Mouse (Mus musculus) limb, embryonic 11.5 days (tissue): ENCODE results near the gene Otop2. TPM values are rescaled to one million over a fixed set of nuclear protein-coding genes. Genes with fewer than 3 reads are reported as not detected.

Source experiments
- ATAC-seq: fragments of 200-750 bp; cut with Nextera tagmentation; 2 replicates; pipeline ENCODE4 v1.8.0; 2017; ENCODE audit warnings: low read depth; ENCODE audit not compliant: insufficient number of reproducible peaks, low FRiP score, low TSS enrichment
- DNase-seq: peaks from one replicate; pipeline ENCODE4 v3.0.0-alpha.2; 2015; ENCODE audit warnings: low spot score
- H3K27ac ChIP-seq: fragments of 300-500 bp; sonication (generic); replicated peaks from 2 replicates; pipeline ENCODE4 v1.5.1; 2014; ENCODE audit warnings: low read depth, mild to moderate bottlenecking, low read length
- H3K27me3 ChIP-seq: fragments of 300-500 bp; sonication (generic); 2 replicates; pipeline ENCODE4 v1.6.1; 2014; ENCODE audit warnings: mild to moderate bottlenecking, low read length, mixed read lengths; ENCODE audit not compliant: control insufficient read depth, insufficient read depth
- H3K36me3 ChIP-seq: fragments of 300-500 bp; sonication (generic); 2 replicates; pipeline ENCODE4 v1.6.1; 2014; ENCODE audit warnings: mild to moderate bottlenecking, low read length, moderate library complexity, mixed read lengths; ENCODE audit not compliant: control insufficient read depth, insufficient read depth
- H3K4me1 ChIP-seq: fragments of 300-500 bp; sonication (generic); 2 replicates; pipeline ENCODE4 v1.6.1; 2014; ENCODE audit warnings: low read length, mixed read lengths; ENCODE audit not compliant: control insufficient read depth, insufficient read depth
- H3K4me2 ChIP-seq: fragments of 300-500 bp; sonication (generic); 2 replicates; pipeline ENCODE4 v1.6.1; 2014; ENCODE audit warnings: low read depth, mild to moderate bottlenecking, moderate library complexity; ENCODE audit not compliant: severe bottlenecking
- H3K4me3 ChIP-seq: fragments of 300-500 bp; sonication (generic); 2 replicates; pipeline ENCODE4 v1.5.1; 2014; ENCODE audit warnings: low read depth, low read length
- H3K9ac ChIP-seq: fragments of 300-500 bp; sonication (generic); 2 replicates; pipeline ENCODE4 v1.6.1; 2014; ENCODE audit warnings: mild to moderate bottlenecking, low read length
- H3K9me3 ChIP-seq: fragments of 300-500 bp; sonication (generic); 2 replicates; pipeline ENCODE4 v1.6.1; 2016; ENCODE audit warnings: low read length; ENCODE audit not compliant: control insufficient read depth
- WGBS: fragments of 180-500 bp; shearing (Covaris S2); extraction: QIAGEN DNeasy Blood & Tissue Kit; methylation state at CpG from one replicate; pipeline ENCODE4 v1.1.7; 2014; 5-methylcytosine and 5-hydroxymethylcytosine counted together
- polyA plus RNA-seq: library from polyadenylated mRNA; unstranded; fragments of >200 nt; fragmentation: Nextera tagmentation; extraction: Ambion mirVana; gene quantifications from 2 replicates; pipeline ENCODE4 v1.2.1, GENCODE M21; 2014

The Otop2 gene
- polyA plus RNA-seq, 1 experiment from 2014 or later, result not detected

GRCm38 (mm10) chr11:115287386-115287785 lies 19.6 kb upstream of the Otop2 start:
- H3K9ac ChIP-seq, result no peak overlapping the region
- no peaks in the 10 kb centered on the region for H3K4me1 ChIP-seq
- H3K27me3 ChIP-seq, result no peaks in the 10 kb centered on the region
- H3K9me3 ChIP-seq, result no peaks in the 10 kb centered on the region
- no peaks in the 10 kb centered on the region for H3K36me3 ChIP-seq
- no peak overlapping the region for H3K27ac ChIP-seq
- H3K4me3 ChIP-seq, result no peak overlapping the region
- H3K4me2 ChIP-seq, result no peak overlapping the region
- 86% methylated on average over 5 of the region's 5 CpGs for WGBS
- no peak for ATAC-seq
- no peak for DNase-seq

- no peak overlapping the region for H3K27ac ChIP-seq
- no peak overlapping the region for H3K4me2 ChIP-seq
- no peaks in the 10 kb centered on the region for H3K4me1 ChIP-seq
- no peaks in the 10 kb centered on the region for H3K36me3 ChIP-seq
- DNase-seq, result no peak
- no peaks in the 10 kb centered on the region for H3K9me3 ChIP-seq
- H3K9ac ChIP-seq, result no peak overlapping the region
- no peak overlapping the region for H3K4me3 ChIP-seq
- ATAC-seq, result no peak
- no peaks in the 10 kb centered on the region for H3K27me3 ChIP-seq
- WGBS, result 86% methylated on average over 2 of the region's 2 CpGs
Observed at GRCm38 (mm10) chr11:115288305-115288704, 18.7 kb upstream of the Otop2 start.

- Histone ChIP-seq H3K27me3 (no peaks in the 10 kb centered on the region), H3K9ac (no peak overlapping the region), H3K27ac (no peak overlapping the region), H3K36me3 (no peaks in the 10 kb centered on the region), H3K4me2 (no peak overlapping the region), H3K4me3 (no peak overlapping the region), H3K4me1 (no peaks in the 10 kb centered on the region), H3K9me3 (no peaks in the 10 kb centered on the region)
- ATAC-seq, result no peak
- no peak for DNase-seq
- 81% methylated on average over 8 of the region's 8 CpGs for WGBS
Observed at GRCm38 (mm10) chr11:115289885-115290284, 17.1 kb upstream of the Otop2 start.

- H3K4me3 ChIP-seq, result no peak overlapping the region
- H3K9me3 ChIP-seq, result no peaks in the 10 kb centered on the region
- H3K36me3 ChIP-seq, result no peaks in the 10 kb centered on the region
- no peak overlapping the region for H3K9ac ChIP-seq
- WGBS, result 94% methylated on average over 1 of the region's 1 CpGs
- H3K4me2 ChIP-seq, result no peak overlapping the region
- H3K27ac ChIP-seq, result no peak overlapping the region
- H3K4me1 ChIP-seq, result no peaks in the 10 kb centered on the region
- ATAC-seq (no peak), DNase-seq (no peak)
- H3K27me3 ChIP-seq, result no peaks in the 10 kb centered on the region
Observed at GRCm38 (mm10) chr11:115290314-115290713, 16.6 kb upstream of the Otop2 start.

- WGBS, result 90% methylated on average over 6 of the region's 6 CpGs
- Histone ChIP-seq H3K4me1 (no peaks in the 10 kb centered on the region), H3K9me3 (no peaks in the 10 kb centered on the region), H3K27me3 (no peaks in the 10 kb centered on the region; the same call in 1 of the 2 replicates), H3K4me3 (no peak overlapping the region), H3K27ac (no peak overlapping the region), H3K36me3 (no peaks in the 10 kb centered on the region), H3K9ac (no peak overlapping the region), H3K4me2 (no peak overlapping the region)
- no peak for ATAC-seq
- DNase-seq, result no peak
Observed at GRCm38 (mm10) chr11:115290919-115291318, 16.0 kb upstream of the Otop2 start.

GRCm38 (mm10) chr11:115291503-115291902 lies 15.5 kb upstream of the Otop2 start:
- Histone ChIP-seq H3K36me3 (no peaks in the 10 kb centered on the region), H3K27me3 (peaks cover 4% of the 10 kb centered on the region; the same call in 1 of the 2 replicates), H3K9me3 (no peaks in the 10 kb centered on the region), H3K27ac (no peak overlapping the region), H3K4me1 (no peaks in the 10 kb centered on the region), H3K4me3 (no peak overlapping the region), H3K9ac (no peak overlapping the region), H3K4me2 (no peak overlapping the region)
- DNase-seq (no peak), ATAC-seq (no peak)
- WGBS, result 88% methylated on average over 10 of the region's 10 CpGs

GRCm38 (mm10) chr11:115292631-115293375 lies 14.2 kb upstream of the Otop2 start:
- WGBS, result 68% methylated on average over 14 of the region's 14 CpGs
- Histone ChIP-seq H3K27ac (no peak overlapping the region), H3K9ac (no peak overlapping the region)

GRCm38 (mm10) chr11:115295939-115296338 lies 11.0 kb upstream of the Otop2 start:
- H3K27ac ChIP-seq, result no peak overlapping the region
- ATAC-seq, result no peak
- H3K4me2 ChIP-seq, result no peak overlapping the region
- no peak for DNase-seq
- no peaks in the 10 kb centered on the region for H3K36me3 ChIP-seq
- H3K9ac ChIP-seq, result no peak overlapping the region
- H3K9me3 ChIP-seq, result no peaks in the 10 kb centered on the region
- 92% methylated on average over 11 of the region's 11 CpGs for WGBS
- no peak overlapping the region for H3K4me3 ChIP-seq
- peaks cover 9% of the 10 kb centered on the region for H3K4me1 ChIP-seq
- H3K27me3 ChIP-seq, result peaks cover 21% of the 10 kb centered on the region

More at GRCm38 (mm10) chr11:115292631-115293375, 14.2 kb upstream of the Otop2 start:
- Histone ChIP-seq H3K36me3 (no peaks in the 10 kb centered on the region), H3K4me3 (no peak overlapping the region), H3K9me3 (no peaks in the 10 kb centered on the region), H3K4me1 (peaks cover 9% of the 10 kb centered on the region), H3K27me3 (peaks cover 17% of the 10 kb centered on the region), H3K4me2 (no peak overlapping the region)
- no peak for ATAC-seq
- no peak for DNase-seq
